Mouse (Mus musculus) E14TG2a.4 (cell line): ENCODE results near the gene Gcm1.

Experiments used
- CTCF ChIP-seq: conservative IDR thresholded peaks from 2 replicates; pipeline ENCODE4 v1.5.1; 2014; ENCODE audit warnings: low read length
- NANOG ChIP-seq: IDR thresholded peaks from 2 replicates; pipeline ENCODE4 v1.6.1; 2014; ENCODE audit warnings: borderline replicate concordance, low read length, mixed read lengths
- POU5F1 ChIP-seq: IDR thresholded peaks from 2 replicates; pipeline ENCODE4 v1.6.1; 2014; ENCODE audit warnings: low read length, borderline replicate concordance

- TF ChIP-seq CTCF (no peak), POU5F1 (no peak), NANOG (no peak)
These were observed 29.4 kb upstream of the Gcm1 start for GRCm38 (mm10) chr9:78022187-78022945.
